Comparison of ENCODE assay signal across 8 mouse cellular contexts in the genomic region with DNA sequence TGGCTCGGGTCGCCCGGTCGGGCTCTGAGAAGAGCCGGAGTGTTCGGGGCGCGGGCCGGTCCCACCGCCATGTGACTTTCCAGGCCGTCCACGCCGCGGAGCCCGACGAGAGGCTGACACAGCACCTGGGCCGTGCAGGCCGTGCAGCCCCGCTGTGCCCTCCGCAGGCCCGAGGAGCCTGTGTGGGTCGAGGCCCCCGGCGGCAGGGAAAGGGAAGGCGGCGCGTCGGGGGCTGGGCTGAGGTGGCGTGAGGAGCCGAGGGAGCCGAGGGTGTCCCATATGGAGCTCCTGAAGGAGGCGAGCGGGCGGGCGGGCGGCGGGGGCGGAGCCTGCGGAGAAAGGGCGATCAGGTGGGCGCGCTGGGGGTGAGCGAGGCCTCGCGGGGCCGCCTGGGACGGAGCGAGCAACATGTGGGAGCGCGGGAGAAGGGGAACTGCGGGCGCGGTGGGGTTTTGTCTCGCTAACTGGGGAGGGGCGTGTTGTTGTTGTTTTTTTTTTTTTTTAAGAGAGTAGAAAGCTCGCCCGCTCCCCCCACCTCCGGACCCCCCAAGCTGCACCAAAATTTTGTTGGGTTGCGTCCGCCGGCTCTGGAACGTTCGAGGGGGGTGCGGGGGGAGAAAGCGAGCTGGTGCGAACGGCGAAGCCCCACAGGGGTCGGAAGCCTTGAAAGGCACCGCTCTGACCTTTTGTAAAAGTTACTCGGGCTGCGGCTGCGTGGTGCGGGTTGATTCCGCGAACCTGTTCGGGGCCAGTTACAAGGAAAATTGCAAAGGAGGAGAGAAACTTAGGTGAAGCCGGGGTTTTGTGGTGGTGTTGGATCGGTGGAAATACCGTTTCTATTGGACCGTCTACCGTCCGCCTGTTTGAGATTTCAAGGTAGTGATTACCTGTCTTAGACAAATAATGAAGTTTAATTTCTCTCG. TPM values are rescaled to one million over a fixed set of nuclear protein-coding genes. Genes with fewer than 3 reads are reported as not detected.
DNase-seq lines count a peak whose midpoint lies in the region; ATAC-seq and TF ChIP-seq lines count a peak whose summit lies in the region.

No protein-coding gene starts in this region.

- no peak for TF ChIP-seq CTCF in G1E (IDR thresholded peaks at IDR 0.05; ENCODE audit: low read depth, low read length)
- TF ChIP-seq CTCF in layer of hippocampus, adult 2 months (conservative IDR thresholded peaks at IDR 0.05) = peak; percentile 18; the same call in 1 of the 2 replicates

- peak; percentile 93 for DNase-seq in G1E (ENCODE audit: low spot score)
- DNase-seq in adrenal gland, postnatal 4 days (ENCODE audit: low spot score in 2 of 2) = peak; percentile 14 to 20
- no peak for DNase-seq in layer of hippocampus, adult 2 months (ENCODE audit: low spot score in 2 of 2)
- peak; percentile 28 for DNase-seq in lung, postnatal 36 days
- peak; percentile 84 for DNase-seq in retina, postnatal 1 day
- DNase-seq in yolk sac, embryonic 10.5 days (ENCODE audit: low spot score) = peak; percentile 94

- H3K4me1 ChIP-seq in G1E (ENCODE audit: insufficient read depth, low read depth, low read length) = peaks cover 15% of the 10 kb centered on the region

- peak; percentile 24; the same call in 1 of the 2 replicates for ATAC-seq in G1E (ENCODE audit: extremely low read depth, insufficient number of reproducible peaks, low FRiP score, poor library complexity, severe bottlenecking)
- ATAC-seq in erythroblast, adult 5-6 weeks (replicated peaks; ENCODE audit: low FRiP score, poor library complexity, severe bottlenecking) = peak; percentile 66
- ATAC-seq in hematopoietic stem cell, adult 5-6 weeks (replicated peaks in 1 of 2; ENCODE audit: insufficient read depth in 1 of 2, low FRiP score in 2 of 2, low TSS enrichment in 1 of 2, low read depth in 1 of 2, poor library complexity in 2 of 2, severe bottlenecking in 2 of 2) = peak; percentile 10 to 57; a peak in 2 of 4 replicates

- peaks cover under 1% of the 10 kb centered on the region for H3K36me3 ChIP-seq in G1E (replicated peaks)

- H3K4me3 ChIP-seq in G1E (ENCODE audit: low read depth, low read length) = peak overlapping the region; percentile 94
- peak overlapping the region; percentile 79 for H3K4me3 ChIP-seq in layer of hippocampus, adult 2 months

- H3K27me3 ChIP-seq in G1E (ENCODE audit: insufficient read depth, low read length) = no peaks in the 10 kb centered on the region

- H3K27ac ChIP-seq in layer of hippocampus, adult 2 months = peak overlapping the region; percentile 97

- no peaks in the 10 kb centered on the region for H3K9me3 ChIP-seq in G1E (replicated peaks)

RNA-seq across cellular contexts. Expression of a gene that starts 3.4 kb away (rescaled TPM):
- total RNA-seq in G1E (2014; fragmentation: Nextera tagmentation) (200 and 207 TPM in 2 replicates), G1E (2017) (68.8 and 85.3 TPM in 2 replicates)
- polyA plus RNA-seq in G1E (2012) = 13.4 and 14.0 TPM in 2 replicates
- total RNA-seq in adrenal gland, postnatal 4 days (2021) = 10 to 100 TPM; 73.7 to 78.9 TPM
- total RNA-seq in erythroblast, adult 5-6 weeks (2015; ENCODE audit: low replicate concordance) = 21.3 and 34.0 TPM in 2 replicates
- total RNA-seq in erythroblast, adult 5-6 weeks (2017; ENCODE audit: low replicate concordance) = 15.3 and 17.3 TPM in 2 replicates
- total RNA-seq in hematopoietic stem cell, adult 5-6 weeks (2017) = 81.5 and 94.0 TPM in 2 replicates
- 10 to 100 TPM; 42.5 to 50.1 TPM for total RNA-seq in layer of hippocampus, adult 2 months (2021)

RNA-seq across cellular contexts. Expression of a gene that starts 6.4 kb away (rescaled TPM):
- total RNA-seq in G1E (2014; fragmentation: Nextera tagmentation) (not detected in 2 replicates), G1E (2017) (0.06 and 0.16 TPM in 2 replicates)
- not detected in 2 replicates for polyA plus RNA-seq in G1E (2012)
- total RNA-seq in adrenal gland, postnatal 4 days (2021) = under 1 TPM; 0.14 TPM
- total RNA-seq in erythroblast, adult 5-6 weeks (2015; ENCODE audit: low replicate concordance) = not detected in 2 replicates
- total RNA-seq in erythroblast, adult 5-6 weeks (2017; ENCODE audit: low replicate concordance) = not detected in 2 replicates
- not detected in 2 replicates for total RNA-seq in hematopoietic stem cell, adult 5-6 weeks (2017)
- under 1 TPM in 1 of 2 experiments, not detected in 1; 0.08 TPM for total RNA-seq in layer of hippocampus, adult 2 months (2021)

Comparison
In these comparisons a context has a peak if more than half of its experiments do, and no peak if none do; other contexts are left out.
1. DNase-seq: peak in G1E (single experiment), adrenal gland, postnatal 4 days (2 of 2), lung, postnatal 36 days (single experiment), retina, postnatal 1 day (single experiment) and yolk sac, embryonic 10.5 days (single experiment); none in layer of hippocampus, adult 2 months (0 of 2).
2. Peak in every context shown above with its lines, with median percentiles within 50 percentile points of each other: ATAC-seq.